Mouse (Mus musculus) left cerebral cortex, postnatal 4 days (tissue): ENCODE measurements around the gene Cysrt1. TPM values are rescaled to one million over a fixed set of nuclear protein-coding genes. Genes with fewer than 3 reads are reported as not detected.

ENCODE experiments used
- DNase-seq: peaks from one replicate; pipeline ENCODE4 v3.0.0-alpha.2; 2022
- intact Hi-C: fragments of 180-260 bp; cut with DNase I; formaldehyde crosslinking; loops from one replicate; pipeline ENCODE4 v1.15.1; 2025
- total RNA-seq, 2 experiments: library from RNA; stranded (reverse); gene quantifications; 2 replicates each; pipeline ENCODE4 v1.2.3; 2021

Gene Cysrt1
- total RNA-seq, 2 experiments from 2014 or later, result not detected

GRCm38 (mm10) chr2:25217666-25218065, 24.6 kb downstream of the Cysrt1 start:
- DNase-seq, result no peak
- intact Hi-C loops, result no loop called here

DNA sequence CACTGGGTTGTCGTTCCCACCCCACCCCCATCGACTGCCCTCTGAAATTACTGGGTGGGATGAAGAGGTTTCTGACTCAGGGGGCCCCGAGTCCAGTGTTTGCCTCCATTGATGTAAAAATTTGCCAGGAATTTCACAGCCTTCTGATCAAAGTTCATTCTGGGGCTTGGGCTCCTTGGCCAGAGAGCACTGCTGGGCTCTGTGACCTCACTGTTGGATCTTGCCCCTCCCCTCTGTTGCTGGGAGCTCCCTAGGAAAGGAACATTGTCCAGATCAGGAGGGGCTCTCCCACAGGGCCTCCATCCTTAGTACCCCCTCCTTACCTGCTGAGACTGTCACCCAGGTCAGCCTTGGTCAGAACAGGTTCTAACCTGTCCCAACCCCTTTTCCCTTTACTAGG, 27.8 kb downstream of the Cysrt1 start, which contains the start of gene Stpg3:
Stpg3 (minus strand) TSS at position 194 of the 400 bp plus-strand sequence.
- DNase-seq, result no peak
- intact Hi-C loops, result no loop called here

- DNase-seq, result no peak
- intact Hi-C loops, result no loop called here
Measured at GRCm38 (mm10) chr2:25213266-25213865, 28.9 kb downstream of the Cysrt1 start.

GRCm38 (mm10) chr2:25211121-25211670, 31.1 kb downstream of the Cysrt1 start, which contains the start of gene Nelfb:
TSS of gene Nelfb (minus strand) at chr2:25211489.
- peak; percentile 91 for DNase-seq
- intact Hi-C loops, result no loop called here

GRCm38 (mm10) chr2:25210686-25211085, 31.6 kb downstream of the Cysrt1 start:
- intact Hi-C loops, result no loop called here
- DNase-seq, result no peak

- DNase-seq, result no peak
- intact Hi-C loops, result no loop called here
Measured at GRCm38 (mm10) chr2:25207593-25207992, 34.7 kb downstream of the Cysrt1 start.

DNA sequence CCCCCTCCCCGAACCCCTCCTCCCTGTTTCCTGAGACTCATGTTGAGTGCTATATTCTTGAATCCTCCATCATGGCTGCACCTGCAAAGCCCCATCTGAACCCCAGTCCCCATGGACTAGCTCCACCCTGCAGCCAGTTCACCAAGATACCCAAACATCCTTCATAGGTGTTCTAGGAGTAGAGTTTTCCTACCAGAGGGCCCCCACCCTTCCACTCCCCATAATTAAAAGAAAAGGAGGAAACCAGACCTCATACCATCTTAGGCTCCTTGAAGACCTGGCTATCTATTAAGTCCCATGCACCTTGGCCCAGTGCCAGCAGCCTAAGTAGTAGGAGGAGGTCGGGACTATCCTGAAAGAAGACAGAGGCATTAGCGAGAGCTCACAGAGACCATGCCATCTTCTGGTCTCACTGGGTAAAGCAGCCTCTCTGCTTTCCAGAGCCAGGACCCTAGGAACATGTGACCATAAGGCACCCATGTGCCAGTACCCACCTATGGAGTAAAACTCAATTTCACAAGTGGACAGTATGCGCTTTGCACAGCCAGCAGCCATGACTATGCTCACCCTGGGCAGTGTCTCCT, 38.5 kb downstream of the Cysrt1 start:
- intact Hi-C loops, result no loop called here
- no peak for DNase-seq

- intact Hi-C loops, result no loop called here
- no peak for DNase-seq
Measured at GRCm38 (mm10) chr2:25200631-25201030, 41.6 kb downstream of the Cysrt1 start.

- intact Hi-C loops, result loop anchor here (5.0 kb wide), 1 partner anchor 59 kb away; the partner anchor contains the start of gene Tmem203
- DNase-seq, result no peak
Measured at GRCm38 (mm10) chr2:25197946-25198345, 44.3 kb downstream of the Cysrt1 start.

- no peak for DNase-seq
- intact Hi-C loops, result loop anchor here (5.0 kb wide), 1 partner anchor 60 kb away; the partner anchor contains the start of gene Tmem203
Measured at GRCm38 (mm10) chr2:25197191-25197590, 45.1 kb downstream of the Cysrt1 start.

DNA sequence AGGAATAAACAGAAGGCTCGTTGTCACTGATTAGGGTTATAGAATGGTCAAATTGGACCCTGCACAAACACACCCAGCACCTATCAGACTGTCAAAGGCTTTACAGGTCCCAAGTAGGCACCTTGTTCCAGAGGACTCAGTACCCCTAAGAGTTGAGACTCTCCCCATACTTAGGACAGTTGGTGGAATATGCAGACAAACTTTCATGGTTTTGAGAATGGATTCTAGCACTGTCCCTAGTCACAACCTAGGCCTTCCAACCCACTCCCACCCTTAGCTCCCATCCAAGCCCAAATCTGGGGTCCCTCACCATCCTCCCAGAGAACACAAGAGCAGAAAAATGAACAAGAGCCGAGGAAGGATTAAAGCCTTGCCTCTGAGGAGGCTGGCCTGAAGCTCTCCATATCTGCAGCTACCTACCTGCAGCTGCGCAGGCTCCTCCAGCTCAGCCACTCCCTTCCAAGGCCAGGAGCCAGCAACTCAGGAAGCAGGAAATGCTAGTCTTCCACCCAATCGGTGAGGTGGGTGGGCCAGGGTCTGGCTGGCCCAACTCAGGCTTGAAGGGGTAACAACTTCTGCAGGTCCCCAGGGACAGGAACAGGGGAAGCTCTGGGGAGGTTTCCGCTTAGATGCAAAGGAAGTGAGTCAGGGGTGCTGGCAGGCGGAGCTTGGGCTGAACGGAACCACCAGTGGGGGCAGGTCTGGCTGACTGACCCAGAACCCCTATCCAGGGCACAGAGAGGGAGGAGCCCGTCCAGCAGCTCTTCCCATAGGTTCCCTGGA, 45.9 kb downstream of the Cysrt1 start, which contains the start of gene Tor4a:
Tor4a (minus strand) TSS at position 715 of the 783 bp plus-strand sequence.
- no peak for DNase-seq
- intact Hi-C loops, result loop anchor here (5.0 kb wide), 1 partner anchor 61 kb away; the partner anchor contains the start of gene Tmem203

DNA sequence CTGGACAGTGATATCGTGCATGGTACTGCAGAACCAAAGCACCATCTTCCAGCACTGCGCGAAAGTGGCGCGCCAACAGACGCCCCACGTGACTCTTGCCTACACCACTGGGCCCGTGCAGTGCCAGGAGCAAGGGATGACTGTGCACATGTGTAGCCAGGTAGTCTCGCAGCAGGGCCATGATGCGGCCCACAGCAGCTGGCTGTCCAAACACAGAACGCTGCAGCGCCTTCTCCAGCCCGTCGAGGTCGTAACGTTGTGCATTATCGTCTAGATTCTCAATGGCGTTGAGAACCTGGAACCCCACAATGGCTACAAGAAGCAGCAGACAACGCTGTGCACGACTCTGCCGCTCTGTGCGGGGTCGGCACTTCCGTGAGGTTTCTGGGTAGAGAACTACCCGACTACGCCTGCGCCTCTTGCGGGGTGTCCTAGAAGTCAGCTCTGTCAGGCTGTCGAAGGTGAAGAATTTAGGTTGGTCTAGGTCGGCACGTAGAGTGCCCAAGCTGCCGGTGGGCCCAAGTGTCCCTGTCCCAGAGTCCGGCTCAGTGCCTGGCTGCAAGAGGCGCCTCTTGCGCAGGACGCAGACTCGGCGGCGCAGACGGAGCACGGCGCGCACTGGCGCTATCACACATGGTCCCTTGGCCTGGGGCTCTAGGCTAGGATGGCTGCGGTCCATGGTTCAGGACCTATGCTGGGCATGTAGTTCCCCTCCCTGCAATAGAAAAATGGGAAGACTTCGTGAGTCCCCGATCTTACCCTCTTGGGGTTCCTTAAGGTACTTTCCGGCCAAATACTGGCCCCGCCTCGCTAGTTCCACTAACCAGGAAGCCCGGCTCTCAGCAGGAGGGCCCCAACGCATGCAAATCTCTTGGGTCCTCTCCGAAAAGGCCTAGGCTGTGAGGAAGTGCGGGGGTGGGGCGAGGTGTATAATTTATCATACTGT, 46.8 kb downstream of the Cysrt1 start:
- intact Hi-C loops, result loop anchor here (5.0 kb wide), 1 partner anchor 62 kb away; the partner anchor contains the start of gene Tmem203
- no peak for DNase-seq

DNA sequence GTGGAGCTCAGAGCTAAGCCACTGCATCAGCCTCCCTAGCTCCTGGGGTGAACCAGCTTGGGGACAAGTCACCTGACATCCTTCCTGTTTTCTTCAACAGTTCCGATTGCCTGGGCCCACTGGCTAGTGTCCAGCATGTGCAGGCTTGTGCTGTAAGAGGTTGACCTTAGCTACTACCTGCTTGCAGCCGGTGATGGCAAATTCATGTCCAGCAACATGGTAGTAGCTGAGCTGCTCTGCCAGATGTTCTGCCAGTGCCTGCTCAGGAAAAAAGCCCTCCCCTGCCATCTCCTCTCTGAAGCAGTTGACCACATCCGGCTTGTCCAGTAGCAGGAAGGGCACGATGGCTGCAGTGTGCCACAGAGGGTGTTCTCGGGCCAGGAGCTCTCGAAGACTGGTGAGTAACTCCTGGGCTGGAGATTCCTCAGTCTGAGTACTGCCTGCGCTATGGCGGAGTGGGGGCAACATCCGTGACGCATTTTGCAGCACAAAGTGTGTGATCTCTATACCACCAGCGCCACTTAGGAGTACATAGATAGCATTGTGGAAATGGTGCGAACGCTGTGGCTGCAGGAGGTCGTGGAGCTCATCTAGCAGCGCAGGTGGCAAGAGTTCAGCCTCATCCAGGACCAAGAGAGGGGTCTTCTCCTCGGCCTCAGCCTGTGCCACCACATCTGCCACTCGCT, 47.6 kb downstream of the Cysrt1 start:
- no peak for DNase-seq
- intact Hi-C loops, result loop anchor here (5.0 kb wide), 1 partner anchor 63 kb away; the partner anchor contains the start of gene Tmem203

DNA sequence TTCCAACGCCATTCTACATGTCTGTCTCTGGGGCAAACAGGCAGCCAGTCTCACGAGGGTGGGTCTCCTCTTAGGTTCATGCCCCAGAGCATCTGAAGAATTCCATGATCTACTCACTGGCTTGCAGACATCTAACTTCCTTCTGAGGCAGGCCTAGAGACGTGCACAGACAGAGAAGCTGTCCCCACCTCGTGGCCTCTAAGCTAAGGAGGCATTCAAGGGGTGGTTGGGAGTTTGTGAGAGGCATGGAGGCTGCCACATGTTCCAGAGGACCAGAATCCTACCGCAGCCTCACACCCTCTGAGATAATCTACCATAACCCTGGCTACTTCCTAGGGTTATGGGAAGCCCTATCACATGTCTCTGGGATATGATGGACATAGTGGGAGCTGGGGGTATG, 48.2 kb downstream of the Cysrt1 start:
- intact Hi-C loops, result no loop called here

DNA sequence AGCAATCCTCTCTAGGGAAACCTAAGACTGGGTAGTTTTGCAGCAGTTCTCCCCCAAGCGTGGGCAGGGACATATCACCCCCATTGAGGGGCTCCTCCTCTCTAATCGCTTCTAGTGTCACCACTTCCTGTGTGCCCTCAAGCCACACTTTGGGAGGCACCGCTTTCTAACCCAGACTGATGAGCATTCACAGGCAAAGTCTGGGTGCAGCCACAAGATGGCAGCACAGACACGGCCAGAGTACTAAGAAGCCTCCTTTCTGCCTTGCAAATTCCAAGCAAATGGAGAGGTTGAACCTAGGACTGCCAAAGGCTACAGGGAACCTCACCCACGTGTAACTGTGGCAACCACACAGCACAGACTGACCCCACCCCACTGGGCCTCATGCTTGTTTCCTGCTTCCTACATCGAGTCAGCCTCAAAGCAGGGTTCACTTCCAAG, 48.9 kb downstream of the Cysrt1 start:
- peak; percentile 84 for DNase-seq
- intact Hi-C loops, result loop anchor here (1.0 kb wide), 1 partner anchor 33 kb away; no protein-coding TSS in a partner anchor

More for the DNA sequence above, 48.2 kb downstream of the Cysrt1 start:
- no peak for DNase-seq
